Mouse (Mus musculus): ENCODE measurements around the gene Ascc3.

The Ascc3 gene

DNA sequence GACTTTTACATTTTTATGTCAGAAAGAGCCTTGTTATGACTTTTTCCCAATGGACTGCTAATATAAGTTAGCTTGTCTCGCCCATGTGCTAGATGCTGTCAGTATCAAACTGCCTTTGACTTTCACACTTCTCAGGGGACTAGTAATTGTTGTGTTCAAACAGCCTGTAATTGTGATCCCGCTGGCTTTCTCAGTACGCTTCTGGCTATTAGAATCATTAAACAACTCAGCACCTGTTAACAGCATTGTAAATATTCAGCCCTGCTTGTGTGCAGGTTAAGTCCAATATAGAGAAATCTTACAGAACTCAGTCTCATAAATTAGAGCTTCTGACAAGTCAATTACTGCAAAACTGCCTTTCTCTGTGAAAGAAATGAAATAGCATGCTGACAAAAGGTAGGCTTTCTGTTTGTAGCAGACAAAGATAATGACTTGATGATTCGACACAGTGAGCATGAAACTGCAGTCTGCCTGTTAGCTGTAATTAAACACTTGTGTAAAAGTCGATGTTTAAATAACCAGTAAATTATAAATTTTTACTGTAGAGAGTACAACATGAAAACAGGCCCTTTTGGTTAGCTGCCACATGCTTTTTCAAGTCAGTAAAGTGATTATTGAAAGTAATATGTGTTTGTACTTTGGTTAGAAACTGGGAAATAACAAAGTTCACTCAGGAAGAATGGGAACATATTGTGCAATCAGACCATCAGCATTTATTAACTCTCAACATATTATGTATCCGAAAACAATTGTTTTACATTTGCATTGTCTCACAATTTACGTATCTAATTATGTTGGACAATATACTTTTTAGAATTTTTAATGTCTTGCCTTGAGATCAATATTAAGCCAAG is 171.2 kb downstream of the Ascc3 start:
- DNase-seq: no peak

DNA sequence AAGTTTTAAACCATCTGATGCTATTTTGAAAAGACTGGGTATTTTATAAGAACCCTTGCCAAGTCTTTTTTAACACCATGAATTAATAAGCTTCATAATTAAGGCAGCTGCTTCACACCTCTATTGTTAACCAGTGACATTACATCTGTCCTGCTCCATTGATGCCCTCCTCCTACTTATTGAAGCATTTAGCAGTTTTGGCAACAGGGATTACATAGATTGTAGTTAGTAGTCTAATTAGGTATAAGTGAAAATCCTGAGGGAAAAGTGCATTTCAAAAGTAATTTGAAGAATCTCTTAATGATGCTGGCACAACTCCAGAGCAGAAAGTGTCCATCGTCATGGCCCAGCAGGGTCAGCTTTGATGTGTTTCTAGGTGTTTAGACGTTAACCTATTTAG is 180.3 kb downstream of the Ascc3 start:
- DNase-seq: no peak

DNA sequence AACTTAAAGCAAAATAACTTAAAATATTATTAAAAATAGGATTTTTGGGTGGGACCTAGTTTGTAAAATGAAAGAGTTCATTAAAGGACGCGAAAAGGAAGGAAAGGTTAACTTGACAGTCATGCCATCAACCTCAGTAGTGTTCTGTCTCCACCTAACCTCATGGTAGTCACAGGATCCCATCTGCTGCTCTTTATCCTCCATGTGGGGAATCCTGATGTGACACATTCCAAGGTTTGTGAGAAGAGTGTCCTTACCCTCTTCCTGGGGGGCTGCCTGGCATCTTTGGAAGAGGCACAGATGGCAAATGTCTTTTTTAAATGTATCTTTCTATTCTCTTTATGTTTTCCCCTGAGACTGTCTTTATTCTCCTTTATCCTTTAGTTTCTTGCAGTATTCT is 181.4 kb downstream of the Ascc3 start:
- DNase-seq: no peak

DNA sequence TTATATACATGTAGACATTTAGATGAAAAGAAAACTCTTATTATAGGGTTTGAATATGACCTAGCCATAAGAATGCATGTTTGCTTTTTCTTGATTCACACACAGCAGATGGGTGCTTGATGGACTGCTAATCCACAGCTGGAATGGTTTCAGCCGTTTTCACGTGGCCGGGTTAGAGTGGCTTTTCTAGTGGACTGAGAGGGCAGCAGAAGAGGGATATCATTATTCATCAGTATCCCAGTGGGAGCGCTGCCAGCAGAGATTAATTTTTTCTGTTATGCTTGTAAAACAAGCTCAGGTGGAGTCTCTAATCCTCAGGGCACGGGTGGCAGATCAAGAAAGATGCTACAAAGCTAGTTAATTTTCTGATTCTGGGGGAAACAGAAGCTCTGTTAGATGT is 200.4 kb downstream of the Ascc3 start:
- DNase-seq: no peak

DNA sequence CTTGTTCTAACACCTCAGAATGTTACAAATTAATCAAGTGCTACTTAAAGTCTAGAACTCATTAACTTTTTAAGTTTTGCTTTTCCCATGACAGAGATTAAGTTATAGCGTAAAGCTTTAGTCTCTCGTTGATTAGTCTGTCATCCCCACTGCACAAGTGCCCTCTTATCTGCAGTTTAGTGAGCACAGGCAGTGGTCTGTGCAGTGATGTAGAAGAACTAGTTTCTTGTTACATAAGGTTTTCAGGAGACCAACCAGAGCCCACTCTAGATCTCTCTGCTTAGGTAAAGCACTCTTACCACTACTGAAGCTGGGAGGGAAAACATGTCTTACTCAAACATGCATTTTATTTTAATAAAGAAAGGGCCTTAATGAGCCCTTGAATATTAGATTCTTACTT is 209.1 kb downstream of the Ascc3 start:
- DNase-seq: no peak

DNA sequence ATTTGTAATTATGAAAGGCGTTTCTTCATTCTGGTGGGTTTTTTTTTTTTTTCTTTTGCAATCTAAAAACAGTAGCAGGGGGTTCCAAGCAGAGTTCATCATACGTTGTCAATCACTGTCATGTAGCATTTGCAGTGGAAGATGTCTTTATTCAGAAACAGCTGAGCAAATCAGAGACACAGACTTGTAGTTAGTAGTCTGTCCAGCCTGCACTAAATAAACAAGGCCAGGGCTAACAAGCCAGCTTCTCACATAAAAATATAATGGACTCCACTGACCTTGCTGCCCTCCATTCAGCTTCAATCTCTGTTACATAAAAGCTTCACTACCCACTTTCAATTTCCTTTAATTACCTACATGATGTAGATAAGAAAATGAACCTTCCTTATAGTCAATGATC is 209.9 kb downstream of the Ascc3 start:
- DNase-seq: no peak

DNA sequence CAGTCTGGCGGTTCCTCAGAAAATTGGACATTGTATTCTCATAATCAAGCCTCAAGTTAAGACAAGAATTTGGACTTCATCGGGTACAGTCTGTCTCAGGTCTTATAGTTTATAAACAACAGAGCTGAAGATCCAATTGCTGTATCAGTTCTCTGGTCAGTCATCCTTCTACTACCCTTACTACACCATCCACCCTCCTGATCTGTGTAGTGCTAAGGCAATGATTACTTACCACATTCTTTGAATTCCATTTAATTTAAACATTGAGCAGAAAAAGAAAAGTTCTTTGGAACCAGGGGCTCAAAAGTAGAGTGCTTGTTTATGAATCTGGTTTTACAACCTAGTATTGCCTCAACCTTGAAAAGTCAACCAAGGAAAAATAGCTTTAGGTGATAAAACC is 213.7 kb downstream of the Ascc3 start:
- no peak for DNase-seq

DNA sequence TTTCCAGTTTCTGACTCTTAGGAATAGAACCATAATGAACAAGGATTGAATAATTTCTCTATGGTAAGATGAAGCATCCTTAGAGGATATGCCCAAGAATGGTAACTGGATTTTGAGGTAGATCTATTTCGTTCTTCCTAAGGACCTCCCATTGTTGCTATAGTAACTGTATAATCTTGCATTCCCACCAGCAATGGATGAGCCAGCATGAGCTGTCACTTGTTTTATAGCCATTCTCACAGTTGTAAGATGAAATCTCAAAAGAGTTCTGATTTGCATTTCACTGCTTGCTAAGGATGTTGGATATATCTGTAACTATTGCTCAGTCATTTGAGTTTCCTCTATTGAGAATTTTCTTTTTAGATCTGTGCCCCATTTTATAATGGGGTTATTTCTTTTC is 229.9 kb downstream of the Ascc3 start:
- DNase-seq: no peak

DNA sequence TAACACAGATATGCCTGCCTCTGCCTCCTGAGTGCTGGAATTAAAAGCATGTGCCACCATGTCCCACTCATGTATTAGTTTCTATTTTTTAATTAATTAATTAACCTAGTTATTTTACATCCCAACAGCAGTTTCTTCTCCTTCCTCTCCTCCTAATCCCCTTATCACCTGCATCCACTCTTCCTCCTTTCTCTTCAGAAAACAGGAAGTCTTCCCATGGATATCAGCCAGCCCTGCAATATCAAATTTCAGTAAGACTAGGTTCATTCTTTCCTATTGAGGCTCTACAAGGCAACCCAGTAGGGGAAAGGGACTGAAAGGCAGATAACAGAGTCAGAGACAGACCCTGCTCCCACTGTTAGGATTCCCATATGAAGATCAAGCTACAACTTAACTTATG is 234.4 kb downstream of the Ascc3 start:
- DNase-seq: no peak

DNA sequence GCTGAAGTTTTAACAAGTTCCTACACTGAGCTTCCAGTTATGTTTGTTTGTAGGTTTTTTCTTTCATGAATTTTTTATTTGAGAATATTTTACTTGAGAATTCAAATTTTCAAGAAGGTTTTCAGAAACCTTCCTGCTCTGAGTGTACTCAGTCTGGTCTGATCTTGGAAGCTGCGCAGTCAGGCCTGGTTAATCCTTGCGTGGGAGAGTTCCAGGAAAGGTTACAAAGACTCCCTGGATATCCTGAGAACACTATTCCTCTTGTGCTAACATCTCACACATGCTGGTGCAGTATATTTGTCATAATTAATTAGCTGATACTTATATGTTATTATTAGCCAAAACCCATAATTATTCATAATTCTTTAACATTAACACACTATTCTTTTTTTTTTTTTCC is 242.1 kb downstream of the Ascc3 start:
- DNase-seq: no peak

DNA sequence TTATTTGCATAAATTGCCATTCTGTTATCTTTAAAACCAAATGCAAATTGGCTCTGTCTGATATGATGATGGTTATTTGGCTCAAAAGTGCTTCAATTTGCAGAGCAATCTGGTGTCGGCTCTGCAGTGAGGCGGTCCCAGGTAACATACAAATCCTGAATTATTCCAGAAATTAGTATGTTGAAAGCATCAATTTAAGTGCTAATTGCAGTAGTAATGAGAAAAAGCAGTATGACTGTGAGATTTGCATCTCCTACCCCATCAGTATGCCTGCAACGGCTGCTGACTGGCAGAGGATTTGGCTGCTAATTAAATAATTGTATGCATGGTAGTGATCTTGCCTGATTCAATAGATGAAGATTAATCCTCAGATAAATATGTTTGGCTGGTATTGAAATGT is 250.9 kb downstream of the Ascc3 start:
- no peak for DNase-seq

DNA sequence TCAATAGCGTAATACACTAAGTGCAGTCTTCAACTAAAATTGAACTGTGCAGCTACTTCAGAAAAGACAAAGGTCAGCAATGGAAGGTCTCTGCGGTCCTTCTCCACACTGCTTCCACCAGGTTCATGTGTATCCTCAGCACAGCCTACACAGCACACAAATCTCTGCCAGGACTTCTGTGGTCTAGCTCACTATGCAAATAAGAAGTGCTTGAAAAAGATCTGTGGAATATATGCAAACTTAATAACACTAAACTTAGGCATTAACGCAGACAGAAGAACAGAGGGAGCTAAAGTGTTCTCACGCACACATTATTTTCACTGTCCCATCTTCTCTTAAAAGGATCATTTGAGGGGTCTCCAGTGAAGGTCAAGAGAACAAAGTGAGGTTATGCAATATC is 275.7 kb downstream of the Ascc3 start:
- DNase-seq: no peak

DNA sequence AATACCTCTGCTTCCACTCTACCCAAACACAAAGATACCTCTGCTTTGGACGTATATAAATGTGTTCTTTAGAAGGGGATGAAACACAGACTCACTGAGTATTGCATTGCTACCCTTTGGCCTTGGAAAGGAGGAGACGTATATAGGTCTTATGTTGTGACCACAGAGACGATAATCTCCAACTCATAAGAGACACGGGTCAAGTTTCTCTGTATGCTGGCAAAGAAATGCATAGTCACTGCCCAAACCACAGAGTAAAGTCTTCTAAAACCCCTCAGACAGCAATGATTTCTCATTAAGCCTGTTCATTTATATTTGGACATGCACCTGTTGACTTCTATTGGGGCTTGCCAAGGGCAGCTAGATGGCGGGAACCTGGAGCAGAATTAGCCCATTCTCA is 284.5 kb downstream of the Ascc3 start:
- no peak for DNase-seq

DNA sequence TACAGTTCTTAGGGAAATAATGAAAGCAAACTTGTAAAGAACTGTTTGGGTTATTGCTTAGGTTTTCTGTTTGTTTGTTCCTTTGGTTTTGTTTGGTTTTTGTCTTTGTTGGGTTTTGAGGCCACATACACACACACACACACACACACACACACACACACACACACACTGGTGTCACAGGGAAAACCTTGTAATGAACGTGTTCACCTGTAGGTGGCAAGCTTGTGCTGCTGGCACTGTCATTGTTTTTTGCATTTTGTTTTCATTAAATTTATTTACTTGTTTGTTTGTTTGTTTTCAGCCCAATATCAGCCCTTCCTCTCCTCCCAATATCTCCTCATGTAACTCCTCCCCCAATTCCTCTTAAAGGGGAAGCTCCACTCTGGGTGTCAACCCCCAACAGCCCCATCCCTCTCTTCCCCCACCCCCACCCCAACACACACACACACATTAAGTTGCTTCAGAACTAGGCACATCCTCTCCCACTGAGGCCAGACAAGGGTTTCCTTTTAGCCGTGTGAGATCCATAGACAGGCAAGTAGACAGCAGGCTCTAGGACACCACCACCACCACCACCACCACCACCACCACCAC is 289.1 kb downstream of the Ascc3 start:
- DNase-seq: no peak

DNA sequence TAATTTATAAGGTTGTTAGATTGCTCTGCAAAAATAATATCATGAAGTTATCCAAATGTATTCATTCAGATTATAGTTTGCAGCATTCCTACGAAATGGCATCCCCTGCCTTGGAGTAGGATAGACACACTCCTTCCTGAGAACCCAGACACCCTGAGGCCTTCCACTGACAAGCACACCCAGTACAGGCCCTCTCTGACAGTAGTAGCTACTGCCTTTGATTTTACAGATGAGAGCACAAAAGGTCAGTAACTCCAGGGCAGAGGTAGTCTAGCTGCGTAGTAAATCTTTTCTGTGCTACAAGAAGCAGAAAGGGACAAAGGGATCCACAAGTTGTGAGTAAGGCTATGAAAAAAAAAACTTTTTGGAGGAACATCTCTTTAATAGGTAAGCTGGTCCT is 289.9 kb downstream of the Ascc3 start:
- DNase-seq: no peak

DNA sequence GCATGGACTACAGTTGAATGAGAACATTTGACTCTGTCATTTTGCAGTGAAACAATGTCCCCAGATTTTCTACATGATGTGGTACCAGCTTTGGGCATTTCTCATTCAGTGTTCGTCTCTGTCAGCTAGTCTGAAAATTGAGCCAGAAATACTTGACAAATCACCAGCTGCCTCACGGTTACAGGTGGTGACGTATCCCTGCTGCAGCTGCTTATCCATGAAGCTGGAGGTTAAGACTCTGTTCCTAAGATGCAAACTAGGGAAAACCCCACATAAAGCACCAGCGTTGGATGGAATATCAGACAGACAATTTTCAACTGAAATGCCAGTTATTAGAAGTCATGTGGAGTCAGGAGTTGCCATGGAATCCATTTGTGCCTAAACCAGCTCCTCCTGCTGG is 293.8 kb downstream of the Ascc3 start:
- no peak for DNase-seq

DNA sequence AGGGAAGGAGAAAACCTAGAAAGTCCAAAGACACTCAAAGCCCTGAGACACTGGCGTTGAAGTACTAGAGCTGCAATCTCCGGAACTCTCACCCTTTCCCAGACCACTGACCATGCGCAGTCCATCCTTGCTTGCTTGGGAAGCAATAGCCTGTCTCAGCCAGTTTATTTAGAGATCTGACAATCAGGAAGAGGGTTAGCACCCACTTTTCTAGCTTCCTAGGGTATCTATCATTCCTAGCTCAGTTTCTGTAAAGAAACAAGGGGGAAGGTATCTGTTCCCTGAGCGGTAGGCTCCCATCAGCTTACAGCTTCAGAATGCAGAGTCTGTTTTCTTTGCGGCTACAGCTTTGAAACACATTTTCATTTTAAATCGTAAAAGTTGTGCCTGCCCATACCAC is 298.2 kb downstream of the Ascc3 start:
- no peak for DNase-seq

DNA sequence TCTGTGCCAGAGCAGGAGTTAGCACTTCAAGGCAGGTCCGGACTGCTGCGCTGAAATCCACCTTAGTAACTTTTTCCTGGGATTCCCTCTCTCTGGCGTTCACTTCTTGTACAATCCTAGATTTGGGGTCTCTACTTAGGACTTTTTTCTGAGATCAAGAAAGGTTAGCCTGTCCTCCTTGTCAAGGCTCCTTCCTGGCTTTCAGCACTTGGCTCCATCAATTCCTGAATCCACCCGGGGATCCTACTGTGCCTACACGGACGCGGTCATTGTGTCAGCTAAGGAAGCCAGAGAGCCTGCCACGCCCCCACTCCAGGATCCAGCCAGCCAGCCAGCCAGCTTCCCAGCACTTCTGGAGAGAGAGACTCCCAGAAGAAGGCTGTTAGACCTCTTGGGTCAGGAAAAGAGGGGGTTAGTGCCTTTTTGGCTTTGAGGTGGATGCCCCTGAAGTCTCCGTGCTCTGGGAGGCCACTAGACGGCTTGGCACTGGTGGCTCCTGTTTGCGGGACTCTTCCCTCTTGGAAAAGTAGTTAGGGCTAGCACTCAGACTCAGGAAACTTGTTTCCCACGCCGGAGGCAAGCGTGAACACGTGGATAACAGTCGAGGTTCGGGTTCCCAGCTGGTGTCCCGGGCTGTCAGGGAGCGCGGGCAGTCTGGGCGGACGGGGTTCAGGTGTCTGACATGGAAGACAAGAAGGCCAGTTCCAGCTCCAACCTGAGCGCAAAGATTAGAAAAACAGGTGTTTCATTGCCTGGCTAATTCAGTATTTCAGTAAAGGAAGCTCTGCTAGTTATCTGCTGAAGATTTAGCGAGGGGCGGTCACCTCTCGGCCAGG is 299.6 kb downstream of the Ascc3 start:
- DNase-seq: no peak

DNA sequence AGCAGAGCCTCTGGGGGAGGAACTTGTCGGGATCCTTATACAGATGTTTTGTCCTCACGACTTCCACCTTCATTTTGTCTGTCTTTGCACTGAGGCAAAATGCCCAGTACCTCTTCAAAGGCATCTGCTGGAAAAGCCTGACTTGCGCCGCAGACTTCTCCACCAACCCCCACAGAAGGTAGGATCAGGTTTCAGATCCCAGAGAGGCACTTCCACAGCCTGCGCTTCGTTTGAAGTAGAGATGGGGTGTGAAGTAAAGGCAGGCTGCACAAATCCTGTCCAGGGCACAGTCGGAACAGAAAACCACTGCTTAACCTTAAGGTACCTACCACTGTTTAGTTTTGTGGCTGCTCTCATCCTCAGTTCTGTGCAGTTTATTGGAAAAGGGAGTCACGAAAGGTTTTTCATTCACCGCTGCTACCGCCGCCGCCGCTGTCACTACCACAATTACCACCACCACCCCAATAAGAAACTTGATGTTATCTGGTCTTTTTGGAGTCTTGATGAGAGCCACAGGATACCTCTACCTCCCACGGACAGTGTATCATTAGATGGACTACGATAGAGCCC is 300.4 kb downstream of the Ascc3 start:
- no peak for DNase-seq

DNA sequence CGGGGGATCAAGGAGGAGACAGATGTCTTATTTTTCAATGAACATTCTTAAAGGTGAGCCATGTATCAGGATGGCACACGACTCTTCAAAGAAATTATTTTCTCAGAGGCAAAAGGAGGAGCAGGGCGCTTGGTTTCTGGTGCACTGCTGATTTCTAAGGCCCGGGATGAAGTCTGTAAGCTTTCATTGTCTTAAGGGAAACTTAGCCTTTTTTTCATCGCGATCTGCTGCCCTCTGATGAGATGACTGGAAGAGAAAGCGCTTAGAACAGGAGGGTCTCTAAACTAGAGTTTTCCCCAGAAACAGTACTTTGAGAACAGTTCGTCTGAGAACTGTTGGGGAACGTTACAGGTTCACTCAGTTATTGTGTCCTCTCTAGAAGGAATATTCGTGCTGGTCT is 301.1 kb downstream of the Ascc3 start:
- DNase-seq: no peak

DNA sequence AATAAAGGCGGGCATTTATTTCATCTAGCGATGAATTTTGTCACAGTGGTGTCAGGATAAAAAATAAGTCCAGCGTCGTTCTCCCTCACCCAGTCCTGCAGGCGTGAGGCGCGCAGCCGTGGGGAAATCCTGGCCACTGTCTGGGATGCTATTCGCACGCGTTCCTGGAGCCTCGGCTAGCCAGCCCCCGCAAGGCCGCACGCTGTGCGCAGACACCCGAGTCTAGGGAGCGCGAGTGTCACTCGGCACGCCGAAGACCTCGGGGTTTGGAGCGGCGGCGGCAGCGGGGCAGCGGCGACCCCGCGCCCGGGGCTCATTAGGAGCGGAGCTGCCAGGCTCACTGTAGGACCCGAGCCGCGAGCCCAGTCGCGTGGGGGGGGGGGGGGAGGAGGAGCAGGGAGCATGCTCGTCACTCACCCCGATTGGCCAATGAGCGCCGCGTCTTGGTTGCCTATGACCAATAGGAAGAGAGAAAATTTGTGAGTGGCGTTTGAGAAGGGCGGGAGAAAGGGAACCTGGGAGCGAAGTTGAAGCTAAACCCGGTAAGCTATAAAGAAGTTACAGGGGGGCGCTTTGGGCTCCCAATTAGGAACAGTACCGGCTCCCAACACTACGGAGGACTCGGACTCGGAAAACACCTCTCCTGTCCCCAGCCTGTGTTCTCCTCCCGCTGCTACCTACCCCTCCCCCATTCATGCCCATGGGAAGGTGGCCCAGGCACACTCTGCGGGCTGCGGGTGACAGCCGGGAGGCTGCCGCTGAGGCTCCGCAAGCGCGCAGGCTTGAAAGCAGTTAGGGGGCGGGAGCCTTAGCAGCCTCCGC is 301.9 kb downstream of the Ascc3 start, which contains the start of gene Sim1:
Sim1 (plus strand) TSS at position 585 of the 822 bp plus-strand sequence.
- DNase-seq: no peak

DNA sequence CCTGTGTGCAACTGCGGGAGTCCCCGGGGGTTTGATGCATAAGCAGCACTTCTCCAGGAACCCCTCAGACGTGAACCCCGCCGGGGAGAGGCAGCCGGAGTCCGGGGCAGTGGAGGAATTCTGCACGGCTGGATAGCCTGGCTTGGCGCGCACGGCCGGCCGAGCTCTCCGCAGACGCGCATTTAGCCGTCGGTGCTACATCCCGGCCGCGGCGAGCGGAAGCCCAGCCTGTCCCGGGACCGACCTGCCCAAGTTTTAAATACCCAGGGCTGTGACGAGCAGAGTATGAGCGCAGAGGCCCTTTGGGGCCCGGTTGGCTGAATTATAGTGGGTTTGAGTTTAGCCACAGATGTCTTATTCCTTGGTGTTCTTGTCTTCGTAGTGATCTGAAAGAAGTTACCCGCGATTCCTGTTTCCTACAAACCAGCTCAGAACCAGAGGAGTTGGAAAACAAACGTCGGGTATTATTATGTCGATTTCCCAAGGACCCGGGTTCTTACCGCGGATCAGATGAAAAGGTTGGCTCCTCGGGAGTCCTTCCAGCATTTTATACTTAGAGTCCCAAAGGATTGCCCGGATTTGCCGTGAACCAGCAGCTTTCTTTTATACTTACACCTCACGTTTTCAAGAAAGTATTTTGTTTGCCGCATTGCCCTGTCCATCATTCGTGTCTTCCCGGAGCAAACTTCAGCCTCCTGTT is 302.8 kb downstream of the Ascc3 start:
- no peak for DNase-seq
